Mouse (Mus musculus) MEL (cell line): Measurements from ENCODE around the gene Dscam. TPM values are rescaled to one million over a fixed set of nuclear protein-coding genes. Genes with fewer than 3 reads are reported as not detected.

Experiments used
- DNase-seq: peaks from one replicate; pipeline ENCODE4 v3.0.0; 2011; ENCODE audit warnings: low read depth, low spot score
- H3K27ac ChIP-seq: 2 replicates; pipeline ENCODE4 v1.5.1; 2012; ENCODE audit warnings: low read depth, mild to moderate bottlenecking, control low read depth, low read length, moderate library complexity; ENCODE audit not compliant: control insufficient read depth
- H3K27me3 ChIP-seq, 2 experiments: fragments of 150-350 bp in 1 of 2; sonication (generic) in 1 of 2; 2 replicates each; pipeline ENCODE4 v1.6.1; 2012; ENCODE audit warnings: low read length in 2 of 2, mild to moderate bottlenecking in 2 of 2, improper control_type of control experiment in 1 of 2, moderate library complexity in 1 of 2; ENCODE audit not compliant: insufficient read depth in 2 of 2, control insufficient read depth in 1 of 2
- H3K36me3 ChIP-seq, 2 experiments: 2 replicates each; pipeline ENCODE4 v1.6.1; 2012 to 2014; ENCODE audit warnings: low read length in 2 of 2, improper control_type of control experiment in 1 of 2, inconsistent platforms in 1 of 2, mild to moderate bottlenecking in 1 of 2; ENCODE audit not compliant: insufficient read depth in 2 of 2, control insufficient read depth in 1 of 2
- H3K4me1 ChIP-seq, 2 experiments: fragments of 150-350 bp in 1 of 2; sonication (generic) in 1 of 2; 2 replicates each; pipeline ENCODE4 v1.6.1; 2012; ENCODE audit warnings: low read length in 2 of 2, improper control_type of control experiment in 1 of 2, mild to moderate bottlenecking in 1 of 2; ENCODE audit not compliant: insufficient read depth in 2 of 2, control insufficient read depth in 1 of 2
- H3K4me3 ChIP-seq, 2 experiments: fragments of 150-350 bp in 1 of 2; sonication (generic) in 1 of 2; 2 replicates each; pipeline ENCODE4 v1.5.1; 2012; ENCODE audit warnings: low read depth in 2 of 2, low read length in 2 of 2, mild to moderate bottlenecking in 2 of 2, moderate library complexity in 2 of 2, control low read depth in 1 of 2, improper control_type of control experiment in 1 of 2; ENCODE audit not compliant: control insufficient read depth in 1 of 2, insufficient read depth in 1 of 2
- H3K79me2 ChIP-seq: 2 replicates; pipeline ENCODE4 v1.6.1; 2012; ENCODE audit warnings: mild to moderate bottlenecking, low read length, moderate library complexity; ENCODE audit not compliant: control insufficient read depth, poor library complexity, insufficient read depth
- H3K9ac ChIP-seq: 2 replicates; pipeline ENCODE4 v1.6.1; 2012; ENCODE audit warnings: low read depth, mild to moderate bottlenecking, control low read depth, low read length, moderate library complexity; ENCODE audit not compliant: control insufficient read depth, poor library complexity, severe bottlenecking
- H3K9me3 ChIP-seq: fragments of 150-350 bp; sonication (generic); replicated peaks from 2 replicates; pipeline ENCODE4 v1.6.1; 2012; ENCODE audit warnings: mild to moderate bottlenecking, low read length, improper control_type of control experiment, moderate library complexity; ENCODE audit not compliant: insufficient read depth
- E2F4 ChIP-seq: IDR thresholded peaks from 2 replicates; pipeline ENCODE4 v1.6.1; 2011; ENCODE audit warnings: low read depth, low read length, improper control_type of control experiment, borderline replicate concordance
- ELF1 ChIP-seq: IDR thresholded peaks from 2 replicates; pipeline ENCODE4 v1.6.1; 2014; ENCODE audit warnings: low read depth, mild to moderate bottlenecking, inconsistent platforms, low read length, improper control_type of control experiment, moderate library complexity
- EP300 ChIP-seq, 2 experiments: IDR thresholded peaks; 2 replicates each; pipeline ENCODE4 v1.6.1; 2011; ENCODE audit warnings: improper control_type of control experiment in 2 of 2, low read length in 2 of 2, low read depth in 1 of 2, mild to moderate bottlenecking in 1 of 2
- ETS1 ChIP-seq: IDR thresholded peaks from 2 replicates; pipeline ENCODE4 v1.6.1; 2012; ENCODE audit warnings: low read depth, mild to moderate bottlenecking, inconsistent platforms, low read length, improper control_type of control experiment, moderate library complexity
- HCFC1 ChIP-seq: IDR thresholded peaks from 2 replicates; pipeline ENCODE4 v1.6.1; 2012; ENCODE audit warnings: low read depth, mild to moderate bottlenecking, inconsistent platforms, low read length, improper control_type of control experiment, moderate library complexity
- JUND ChIP-seq: IDR thresholded peaks from 2 replicates; pipeline ENCODE4 v1.6.1; 2011; ENCODE audit warnings: low read depth, mild to moderate bottlenecking, improper control_type of control experiment, low read length
- MAFK ChIP-seq: IDR thresholded peaks from 2 replicates; pipeline ENCODE4 v1.6.1; 2011; ENCODE audit warnings: low read depth, mild to moderate bottlenecking, low read length, improper control_type of control experiment, borderline replicate concordance
- MXI1 ChIP-seq: IDR thresholded peaks from 2 replicates; pipeline ENCODE4 v1.6.1; 2011; ENCODE audit warnings: mild to moderate bottlenecking, low read depth, low read length, improper control_type of control experiment
- MYC ChIP-seq: IDR thresholded peaks from 2 replicates; pipeline ENCODE4 v1.6.1; 2011; ENCODE audit warnings: low read depth, mild to moderate bottlenecking, low read length, improper control_type of control experiment, moderate library complexity
- POLR2AphosphoS2 ChIP-seq: IDR thresholded peaks from 2 replicates; pipeline ENCODE4 v1.6.1; 2011; ENCODE audit warnings: low read length, improper control_type of control experiment
- POLR2AphosphoS5 ChIP-seq: IDR thresholded peaks from 2 replicates; pipeline ENCODE4 v1.6.1; 2012; ENCODE audit warnings: low read depth, borderline replicate concordance, mild to moderate bottlenecking, inconsistent platforms, low read length, moderate library complexity, mixed read lengths
- SMC3 ChIP-seq: IDR thresholded peaks from 2 replicates; pipeline ENCODE4 v1.6.1; 2011; ENCODE audit warnings: low read depth, low read length, improper control_type of control experiment
- ZC3H11A ChIP-seq: IDR thresholded peaks from 2 replicates; pipeline ENCODE4 v1.6.1; 2012; ENCODE audit warnings: low read depth, mild to moderate bottlenecking, inconsistent platforms, low read length, improper control_type of control experiment
- ZNF384 ChIP-seq: IDR thresholded peaks from 2 replicates; pipeline ENCODE4 v1.6.1; 2012; ENCODE audit warnings: low read depth, mild to moderate bottlenecking, inconsistent platforms, low read length, improper control_type of control experiment
- polyA plus RNA-seq, 2 experiments: library from polyadenylated mRNA; stranded (reverse) in 1 of 2; unstranded in 1 of 2; fragments of >175 nt in 1 of 2; fragments of >200 nt in 1 of 2; gene quantifications; 2 replicates each; pipeline versions ENCODE4 v1.2.1 to v1.2.4; 2012; ENCODE audit warnings: low replicate concordance in 2 of 2, low read depth in 1 of 2; ENCODE audit not compliant: insufficient read length in 2 of 2, insufficient read depth in 1 of 2, missing spikeins in 1 of 2
- total RNA-seq: library from RNA; depleted of rRNA; stranded (reverse); fragments of 300-350 nt; gene quantifications from 2 replicates; pipeline ENCODE4 v1.2.3, GENCODE M21; 2012

Dscam gene
- total and polyA plus RNA-seq, 3 experiments = not detected

DNA sequence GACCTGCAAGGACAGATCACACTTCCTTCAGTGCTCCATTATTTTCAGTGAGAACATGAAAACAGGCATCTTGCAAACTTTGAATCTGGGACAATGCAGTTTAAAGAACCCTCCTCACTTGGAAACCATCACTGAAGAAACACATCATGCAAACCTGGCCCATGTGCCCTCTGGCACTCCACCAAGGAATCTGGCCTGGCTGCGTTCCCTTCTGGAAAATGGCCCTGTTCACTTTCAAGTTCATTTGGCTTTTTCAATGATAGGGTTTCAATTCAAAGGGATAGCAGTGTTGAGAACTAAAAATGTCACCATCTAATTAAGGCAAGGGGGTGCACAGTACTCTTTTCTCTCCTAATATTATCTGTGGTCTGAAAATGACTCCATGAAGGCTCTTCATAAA lies 142.9 kb downstream of the Dscam start:
- no peak overlapping the region for H3K4me3 ChIP-seq
- no peaks in the 10 kb centered on the region for H3K4me1 ChIP-seq
- no peak overlapping the region for H3K9ac ChIP-seq
- H3K36me3 ChIP-seq = no peaks in the 10 kb centered on the region
- no peak for TF ChIP-seq HCFC1
- no peak for TF ChIP-seq POLR2AphosphoS2
- no peak for TF ChIP-seq ZNF384
- TF ChIP-seq JUND = no peak
- no peak for TF ChIP-seq ELF1
- no peak for TF ChIP-seq MAFK
- TF ChIP-seq EP300 (IDR thresholded peaks at IDR 0.05; ENCODE audit: low read depth in 1 of 2, low read length in 2 of 2) = no peak
- no peak for TF ChIP-seq MYC
- TF ChIP-seq ZC3H11A = no peak
- no peak for TF ChIP-seq SMC3
- no peak for TF ChIP-seq ETS1
- no peaks in the 10 kb centered on the region; a peak in 1 of 4 replicates for H3K27me3 ChIP-seq
- H3K9me3 ChIP-seq = no peaks in the 10 kb centered on the region
- no peak overlapping the region for H3K27ac ChIP-seq
- DNase-seq = no peak
- H3K79me2 ChIP-seq = no peaks in the 10 kb centered on the region

DNA sequence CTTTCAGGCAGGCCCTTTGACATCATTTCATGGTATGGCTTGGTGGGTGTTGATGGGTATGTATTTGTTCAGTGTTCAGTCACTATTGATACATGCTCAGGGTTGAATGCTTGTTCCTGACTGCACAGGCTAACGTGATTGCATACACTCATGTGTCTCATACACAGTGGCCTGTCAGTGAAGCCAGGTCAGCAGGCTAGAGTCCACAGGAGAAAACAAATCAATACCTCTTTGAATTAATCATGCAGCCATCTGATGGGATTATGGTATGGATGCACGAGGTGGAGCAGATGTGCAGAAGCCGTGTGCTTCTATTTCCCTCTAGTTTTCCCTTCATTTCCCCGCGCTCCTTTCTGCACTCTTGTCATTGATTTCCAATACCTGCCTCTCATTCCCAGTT lies 143.7 kb downstream of the Dscam start:
- no peaks in the 10 kb centered on the region for H3K4me1 ChIP-seq
- no peaks in the 10 kb centered on the region for H3K9me3 ChIP-seq
- no peak overlapping the region for H3K27ac ChIP-seq
- no peak for DNase-seq
- H3K79me2 ChIP-seq = no peaks in the 10 kb centered on the region
- TF ChIP-seq POLR2AphosphoS5 (no peak), ETS1 (no peak)
- no peaks in the 10 kb centered on the region for H3K36me3 ChIP-seq
- no peaks in the 10 kb centered on the region; a peak in 1 of 4 replicates for H3K27me3 ChIP-seq
- no peak overlapping the region for H3K4me3 ChIP-seq
- no peak overlapping the region for H3K9ac ChIP-seq

DNA sequence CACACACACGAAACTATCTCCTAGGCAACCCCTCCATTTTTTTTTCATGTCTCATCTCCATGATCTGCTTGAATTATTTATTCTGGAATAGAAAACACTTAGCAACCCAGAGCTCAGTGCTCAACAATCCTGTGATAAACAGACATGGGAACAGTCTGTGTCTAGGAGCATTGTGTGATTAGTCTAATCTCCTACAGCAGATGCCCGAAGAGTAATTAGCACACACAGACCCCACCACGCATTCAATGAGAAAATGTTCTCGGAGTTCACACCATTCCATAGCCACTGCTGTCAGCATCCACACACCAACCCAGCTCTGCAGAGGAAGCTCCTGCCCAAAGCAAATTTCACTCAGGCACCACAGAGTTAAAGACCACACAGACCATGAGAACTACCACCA lies 146.1 kb downstream of the Dscam start:
- no peak for DNase-seq
- Histone ChIP-seq H3K4me3 (no peak overlapping the region), H3K27me3 (no peaks in the 10 kb centered on the region; a peak in 1 of 4 replicates), H3K4me1 (no peaks in the 10 kb centered on the region), H3K36me3 (no peaks in the 10 kb centered on the region), H3K9ac (no peak overlapping the region), H3K79me2 (no peaks in the 10 kb centered on the region), H3K27ac (no peak overlapping the region), H3K9me3 (no peaks in the 10 kb centered on the region)
- TF ChIP-seq MXI1 (no peak), ZNF384 (no peak), ZC3H11A (no peak), POLR2AphosphoS2 (no peak), E2F4 (no peak)
